Mouse (Mus musculus) ES-Bruce4 (cell line): Measurements from ENCODE around the gene Fgfr2. TPM values are rescaled to one million over a fixed set of nuclear protein-coding genes. Genes with fewer than 3 reads are reported as not detected.

ENCODE experiments used
- H3K27ac ChIP-seq: 2 replicates; pipeline ENCODE4 v1.5.1; 2012; ENCODE audit warnings: low read length, inconsistent platforms; ENCODE audit not compliant: insufficient read depth
- H3K27me3 ChIP-seq: 2 replicates; pipeline ENCODE4 v1.6.1; 2012; ENCODE audit warnings: mild to moderate bottlenecking, low read length, inconsistent platforms; ENCODE audit not compliant: control insufficient read depth, poor library complexity, insufficient read depth, severe bottlenecking
- H3K36me3 ChIP-seq: 2 replicates; pipeline ENCODE4 v1.6.1; 2012; ENCODE audit warnings: inconsistent platforms, mild to moderate bottlenecking, low read length, moderate library complexity; ENCODE audit not compliant: control insufficient read depth, poor library complexity, insufficient read depth, severe bottlenecking
- H3K4me1 ChIP-seq: one replicate; pipeline ENCODE4 v1.8.1; 2011; ENCODE audit warnings: low read length; ENCODE audit not compliant: control insufficient read depth, insufficient read depth
- H3K4me3 ChIP-seq: 2 replicates; pipeline ENCODE4 v1.5.1; 2011; ENCODE audit warnings: low read depth, mild to moderate bottlenecking, low read length
- H3K9ac ChIP-seq: 2 replicates; pipeline ENCODE4 v1.6.1; 2012; ENCODE audit warnings: low read depth, mild to moderate bottlenecking, inconsistent platforms; ENCODE audit not compliant: poor library complexity, severe bottlenecking
- H3K9me3 ChIP-seq: replicated peaks from 2 replicates; pipeline ENCODE4 v1.6.1; 2012; ENCODE audit warnings: mild to moderate bottlenecking, low read length, inconsistent platforms; ENCODE audit not compliant: control insufficient read depth, poor library complexity, insufficient read depth, severe bottlenecking
- CTCF ChIP-seq: IDR thresholded peaks from one replicate; pipeline ENCODE4 v1.8.1; 2011; ENCODE audit warnings: low read depth, low read length
- EP300 ChIP-seq: IDR thresholded peaks from 2 replicates; pipeline ENCODE4 v1.6.1; 2011; ENCODE audit warnings: low read depth, low read length; ENCODE audit not compliant: insufficient read depth
- POLR2A ChIP-seq: IDR thresholded peaks from one replicate; pipeline ENCODE4 v1.8.1; 2011; ENCODE audit warnings: low read length; ENCODE audit not compliant: insufficient read depth
- polyA plus RNA-seq: library from polyadenylated mRNA; stranded (reverse); fragments of >200 nt; gene quantifications from 2 replicates; pipeline ENCODE4 v1.2.4, GENCODE M21; 2011; ENCODE audit warnings: low read depth; ENCODE audit not compliant: missing spikeins, insufficient read depth, insufficient read length

Fgfr2 gene
- polyA plus RNA-seq, 1 experiment: 34.8 TPM

DNA sequence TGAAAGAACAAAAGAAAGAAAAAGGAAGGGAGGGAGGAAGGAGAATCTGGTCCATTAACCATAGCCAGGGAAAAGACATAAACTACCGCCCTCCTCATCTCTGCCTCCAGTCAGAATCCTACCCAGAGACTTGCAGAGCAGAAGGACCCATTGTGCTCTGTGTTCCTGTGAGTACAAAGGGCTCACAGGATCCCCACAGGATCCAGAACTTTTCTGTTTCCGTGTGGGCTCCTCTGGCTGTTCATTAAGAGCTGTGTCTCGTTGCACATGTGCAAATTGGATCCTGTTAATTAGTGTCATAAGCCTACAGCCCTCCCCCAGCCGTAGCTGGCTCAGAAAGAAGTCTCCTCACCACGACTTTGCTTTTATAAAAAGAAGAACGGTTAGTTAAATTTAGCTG, 2390.2 kb downstream of the Fgfr2 start:
- Histone ChIP-seq H3K9ac (no peak overlapping the region), H3K27ac (no peak overlapping the region), H3K4me3 (no peak overlapping the region), H3K9me3 (no peaks in the 10 kb centered on the region), H3K27me3 (no peaks in the 10 kb centered on the region), H3K4me1 (no peaks in the 10 kb centered on the region), H3K36me3 (peaks cover 40% of the 10 kb centered on the region)
- TF ChIP-seq POLR2A: no peak
- TF ChIP-seq CTCF: no peak
- TF ChIP-seq EP300: no peak

DNA sequence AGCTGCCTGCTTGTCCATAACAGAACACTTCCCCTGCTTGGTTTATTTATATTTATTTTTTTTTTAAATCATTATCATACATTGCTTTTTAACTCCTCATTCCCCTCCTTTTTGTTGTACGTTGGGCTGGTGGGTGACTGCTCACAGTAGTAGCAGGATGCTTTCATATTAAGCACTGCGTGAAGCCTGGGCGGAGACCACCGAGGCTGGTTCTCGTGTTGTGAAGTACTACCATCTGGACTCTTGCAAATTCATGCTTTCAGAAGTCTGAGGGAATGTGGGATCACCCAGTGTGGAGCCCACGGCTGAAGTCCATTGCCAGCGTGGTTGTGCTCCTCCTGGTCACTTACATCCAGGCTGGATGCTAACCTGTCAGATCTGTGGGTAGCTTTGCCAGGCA, 2391.4 kb downstream of the Fgfr2 start:
- TF ChIP-seq CTCF: no peak
- no peak for TF ChIP-seq POLR2A
- no peak for TF ChIP-seq EP300
- Histone ChIP-seq H3K9ac (no peak overlapping the region), H3K27ac (no peak overlapping the region), H3K4me1 (no peaks in the 10 kb centered on the region), H3K9me3 (no peaks in the 10 kb centered on the region), H3K4me3 (no peak overlapping the region), H3K27me3 (no peaks in the 10 kb centered on the region), H3K36me3 (peaks cover 38% of the 10 kb centered on the region)

DNA sequence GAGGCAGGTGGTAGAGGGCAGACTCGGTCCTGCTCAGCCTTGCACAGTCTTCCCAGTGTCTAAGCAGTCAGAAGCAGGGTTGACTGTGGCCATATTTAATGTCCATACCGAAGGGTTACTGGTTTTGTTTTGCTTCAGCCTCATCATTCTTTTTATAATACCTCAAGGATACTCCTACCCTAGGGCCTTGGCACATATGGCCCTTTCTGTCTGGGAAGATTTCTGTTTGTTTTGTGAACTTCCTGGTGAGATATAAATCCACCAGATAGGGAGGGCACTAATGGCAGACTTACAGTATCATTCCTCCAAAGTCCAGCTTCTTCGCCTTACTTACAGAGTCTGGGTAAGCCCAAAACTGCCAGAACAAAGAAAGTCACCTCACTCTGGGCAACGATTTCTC, 2395.6 kb downstream of the Fgfr2 start:
- H3K27me3 ChIP-seq: no peaks in the 10 kb centered on the region
- no peak overlapping the region for H3K4me3 ChIP-seq
- no peak overlapping the region for H3K9ac ChIP-seq
- H3K4me1 ChIP-seq: no peaks in the 10 kb centered on the region
- TF ChIP-seq POLR2A: no peak
- no peak for TF ChIP-seq EP300
- no peak for TF ChIP-seq CTCF
- H3K27ac ChIP-seq: no peak overlapping the region
- peaks cover 17% of the 10 kb centered on the region for H3K36me3 ChIP-seq
- H3K9me3 ChIP-seq: no peaks in the 10 kb centered on the region

DNA sequence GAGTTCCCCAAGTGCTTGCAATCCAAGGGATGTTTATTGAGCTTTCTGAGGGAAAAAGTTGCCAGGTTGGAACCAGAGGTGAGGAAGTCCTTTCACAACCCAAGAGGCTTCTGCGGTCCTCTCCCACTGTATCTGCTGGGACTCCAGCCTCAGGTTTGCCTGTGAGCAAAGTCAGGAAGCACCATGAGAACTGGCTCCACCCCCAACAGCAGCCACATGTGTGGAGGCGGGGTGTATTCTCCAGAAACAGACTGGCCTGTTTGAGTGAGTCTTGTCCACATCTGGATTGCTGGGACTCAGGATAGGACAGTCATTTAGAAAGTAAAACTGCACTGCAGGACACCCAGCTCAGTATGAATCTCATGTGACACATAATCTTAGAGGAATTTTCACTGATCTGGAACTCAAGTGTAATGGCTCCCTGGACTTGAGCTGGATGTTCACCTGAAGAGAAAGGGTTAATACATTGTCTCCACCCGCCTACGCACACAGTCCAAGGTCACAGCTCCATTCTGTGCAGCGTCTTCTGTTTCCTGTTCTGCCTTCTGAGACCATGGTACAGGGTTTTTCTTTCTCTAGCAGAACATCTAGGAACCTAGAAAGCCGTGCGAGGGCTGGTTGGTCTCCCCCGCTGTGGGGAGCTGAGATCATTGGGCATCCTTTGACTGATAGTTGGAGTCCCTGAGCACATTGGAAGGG, 2396.3 kb downstream of the Fgfr2 start:
- Histone ChIP-seq H3K27ac (no peak overlapping the region), H3K27me3 (no peaks in the 10 kb centered on the region), H3K4me3 (no peak overlapping the region), H3K9me3 (no peaks in the 10 kb centered on the region), H3K36me3 (peaks cover 17% of the 10 kb centered on the region), H3K9ac (no peak overlapping the region), H3K4me1 (no peaks in the 10 kb centered on the region)
- TF ChIP-seq CTCF (no peak), EP300 (no peak), POLR2A (no peak)

DNA sequence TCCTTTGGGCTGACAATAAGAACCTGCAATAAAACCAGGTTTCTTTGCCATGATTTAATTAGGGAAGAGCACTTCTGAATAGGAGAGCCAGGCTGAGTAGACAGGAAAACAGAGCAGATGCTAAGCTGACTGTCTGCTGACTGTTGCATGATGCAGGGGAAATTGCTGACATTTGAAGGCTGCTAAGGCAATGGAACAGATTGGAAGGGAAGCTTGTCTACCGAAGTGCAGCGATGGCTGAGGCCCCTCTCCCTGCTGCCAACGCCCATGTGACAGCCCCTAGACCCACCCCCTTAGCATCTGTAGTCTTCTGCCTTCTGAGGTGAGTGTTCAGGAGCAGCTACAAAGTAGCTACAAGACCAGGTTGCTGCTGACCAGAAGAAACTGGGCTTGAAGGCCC, 2397.0 kb downstream of the Fgfr2 start:
- H3K9me3 ChIP-seq: no peaks in the 10 kb centered on the region
- H3K4me3 ChIP-seq: no peak overlapping the region
- H3K27ac ChIP-seq: no peak overlapping the region
- H3K27me3 ChIP-seq: no peaks in the 10 kb centered on the region
- no peaks in the 10 kb centered on the region for H3K4me1 ChIP-seq
- H3K36me3 ChIP-seq: peaks cover 13% of the 10 kb centered on the region
- TF ChIP-seq EP300 (no peak), POLR2A (no peak), CTCF (no peak)
- no peak overlapping the region for H3K9ac ChIP-seq

DNA sequence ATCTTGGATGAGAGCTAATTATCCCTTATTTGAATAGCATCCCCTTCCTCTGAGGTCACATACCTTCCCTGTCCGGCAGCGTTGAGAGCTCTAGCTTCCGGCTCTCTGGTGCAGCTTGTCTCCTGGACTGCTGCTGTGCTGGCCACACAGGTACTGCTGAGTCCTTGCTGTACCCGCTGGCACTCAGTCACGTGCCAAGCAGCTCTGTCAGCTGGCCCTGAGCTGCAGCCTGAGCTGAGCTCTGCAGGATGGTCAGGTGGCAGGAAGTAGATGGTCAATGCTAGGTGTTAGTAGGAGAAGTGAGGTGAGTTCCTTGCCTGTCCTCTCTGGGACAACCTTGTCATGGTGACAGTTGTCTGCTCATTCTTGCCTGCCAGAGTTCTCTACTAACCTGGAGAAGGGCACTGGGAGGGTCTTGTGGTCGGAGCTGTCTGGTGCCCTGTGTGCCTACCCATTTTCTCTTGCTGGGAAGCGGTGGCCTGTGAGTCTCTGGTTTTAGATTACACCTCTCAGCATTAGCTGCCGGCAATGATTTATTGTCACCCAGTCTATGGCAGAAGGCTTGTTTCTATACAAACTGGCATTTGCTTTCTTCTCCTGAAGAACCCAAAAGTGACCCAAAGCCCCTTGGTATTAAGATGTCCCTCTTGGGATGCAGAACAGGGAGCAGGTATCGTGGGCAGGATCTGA, 2402.4 kb downstream of the Fgfr2 start:
- TF ChIP-seq EP300 (no peak), CTCF (no peak), POLR2A (no peak)
- H3K4me1 ChIP-seq: no peaks in the 10 kb centered on the region
- H3K36me3 ChIP-seq: peaks cover 18% of the 10 kb centered on the region
- H3K9me3 ChIP-seq: peaks cover 8% of the 10 kb centered on the region
- no peak overlapping the region for H3K4me3 ChIP-seq
- H3K27me3 ChIP-seq: no peaks in the 10 kb centered on the region
- H3K9ac ChIP-seq: no peak overlapping the region
- no peak overlapping the region for H3K27ac ChIP-seq
